Mouse (Mus musculus) fat pad, adult 2 months (tissue): Measurements from ENCODE around the gene Pcx.

Experiments
- DNase-seq: peaks from one replicate; pipeline ENCODE4 v3.0.0-alpha.2; 2011; ENCODE audit warnings: low read depth, low spot score; ENCODE audit errors: extremely low read depth

Pcx gene

GRCm38 (mm10) chr19:4547801-4548200, 37.5 kb downstream of the Pcx start:
- no peak for DNase-seq

DNA sequence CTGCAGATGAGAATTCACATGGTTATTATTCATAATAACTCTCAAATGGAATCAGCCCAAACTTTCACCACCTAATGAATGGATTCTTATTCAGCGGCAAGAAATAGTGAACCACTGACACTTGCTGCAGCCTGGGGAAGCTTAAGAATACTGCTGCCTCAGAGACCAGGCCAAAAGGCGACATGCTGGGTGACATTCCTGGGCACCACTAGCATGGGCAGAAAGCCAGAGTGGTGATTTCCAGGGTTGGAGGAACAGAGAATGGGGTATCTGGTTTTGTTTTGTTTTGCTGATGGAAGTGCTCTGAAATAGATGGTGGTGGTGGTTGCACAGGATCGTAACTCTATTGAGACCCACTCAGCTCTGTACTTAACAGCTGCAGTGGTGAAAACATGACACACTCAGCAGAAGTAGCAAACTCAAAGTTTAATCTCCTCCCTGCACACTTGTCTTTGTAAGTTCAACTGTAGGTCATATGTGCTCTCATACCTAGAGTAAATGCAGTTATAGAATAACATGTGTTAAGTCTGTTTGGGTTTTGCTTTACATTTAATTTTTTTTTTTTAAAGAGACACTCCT, 38.1 kb downstream of the Pcx start:
- DNase-seq, result no peak

GRCm38 (mm10) chr19:4554248-4554647, 44.0 kb downstream of the Pcx start:
- DNase-seq, result no peak

DNA sequence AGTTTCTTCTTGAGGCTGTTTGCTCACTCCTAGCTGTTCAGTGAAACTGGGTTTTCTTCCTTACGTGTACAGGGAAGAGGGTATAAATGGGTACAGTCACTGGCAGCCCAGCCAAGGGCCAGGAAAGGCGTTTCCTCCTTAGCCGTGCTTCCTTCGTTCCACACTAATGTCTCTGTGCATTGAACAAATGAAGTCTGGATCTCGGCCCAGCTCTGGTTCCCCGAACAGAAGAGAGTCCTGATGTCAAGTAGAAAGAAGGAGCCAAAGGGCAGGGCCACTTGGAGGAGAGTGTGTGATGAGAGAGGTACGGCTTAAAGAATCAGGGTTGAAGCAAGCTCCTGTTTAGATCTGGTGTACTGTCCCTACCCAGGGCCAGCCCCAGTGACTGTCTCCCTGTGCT, 44.8 kb downstream of the Pcx start:
- no peak for DNase-seq

DNA sequence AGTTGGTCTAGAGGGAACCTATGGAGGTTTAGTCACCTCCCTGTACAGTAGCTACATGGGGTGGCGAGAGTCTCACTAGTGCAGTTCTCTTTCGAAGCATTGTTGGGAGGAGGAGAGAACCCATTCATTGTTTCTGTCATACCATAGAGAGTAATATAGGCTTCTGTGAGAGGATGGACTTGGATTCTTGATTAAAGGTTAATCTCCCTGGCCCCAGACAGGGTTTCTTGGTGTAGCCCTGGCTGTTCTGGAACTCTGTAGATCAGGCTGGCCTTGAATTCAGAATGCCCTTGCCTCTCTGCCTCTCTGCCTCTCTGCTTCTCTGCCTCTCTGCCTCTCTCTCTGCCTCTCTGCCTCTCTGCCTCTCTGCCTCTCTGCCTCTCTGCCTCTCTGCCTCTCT, 46.5 kb downstream of the Pcx start:
- no peak for DNase-seq

DNA sequence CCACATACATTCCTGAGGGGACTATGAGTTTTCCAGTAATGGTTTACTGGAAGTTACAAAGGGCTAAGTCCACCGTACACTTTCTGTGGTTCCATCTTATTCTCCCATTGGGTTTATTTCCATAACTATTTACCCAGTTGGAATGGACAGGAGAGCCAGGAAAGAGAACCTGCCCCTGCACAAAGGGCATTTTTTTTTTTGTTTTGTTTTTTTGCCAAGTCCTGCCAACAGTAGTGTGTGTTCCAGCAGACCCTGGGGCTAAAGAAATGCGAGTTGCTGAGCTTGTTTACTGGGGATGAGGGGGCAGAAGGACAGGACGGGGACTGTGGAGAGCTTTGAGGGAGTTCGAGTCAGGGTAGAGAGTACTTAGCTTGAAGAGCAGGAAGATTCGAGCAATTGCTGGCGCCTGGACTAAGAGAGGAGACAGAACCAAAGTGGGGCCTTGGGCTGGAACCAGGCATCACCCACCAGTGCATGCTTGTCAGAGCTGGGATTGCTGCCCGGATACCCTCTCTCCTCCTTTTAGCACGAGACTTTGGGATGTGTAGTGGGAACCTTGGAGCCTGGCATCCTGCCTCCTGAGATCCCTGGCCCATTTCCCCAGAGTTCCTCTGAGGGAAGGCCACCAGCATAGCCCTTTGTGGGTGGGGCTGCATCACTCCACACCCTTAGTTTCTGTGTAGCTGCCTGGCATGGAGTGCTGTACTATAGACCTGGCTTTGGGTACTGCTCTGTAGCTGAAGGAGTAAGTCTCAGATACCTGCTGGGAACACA, 47.7 kb downstream of the Pcx start:
- DNase-seq, result no peak

GRCm38 (mm10) chr19:4558570-4558955, 48.3 kb downstream of the Pcx start:
- no peak for DNase-seq

DNA sequence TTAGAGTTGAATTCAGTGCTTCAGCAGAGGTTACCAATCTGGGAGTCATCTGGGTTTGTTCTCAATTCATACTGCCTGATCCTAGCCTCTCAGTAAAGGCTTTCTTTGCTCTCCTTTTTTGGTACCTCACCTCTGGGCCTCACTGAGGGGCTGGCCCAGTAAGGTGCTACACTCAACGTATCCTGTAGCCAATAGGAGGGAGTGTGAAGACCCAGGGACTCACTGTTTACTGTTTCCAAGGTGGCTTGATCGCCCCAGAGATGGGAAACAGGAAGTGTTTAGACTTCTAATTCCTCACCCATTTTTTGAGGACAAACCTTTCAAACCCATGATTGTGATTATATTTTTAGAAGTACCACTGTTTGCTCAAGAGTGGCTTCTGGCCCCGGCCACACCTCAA, 48.7 kb downstream of the Pcx start:
- DNase-seq, result no peak

GRCm38 (mm10) chr19:4559588-4559987, 49.3 kb downstream of the Pcx start:
- no peak for DNase-seq

DNA sequence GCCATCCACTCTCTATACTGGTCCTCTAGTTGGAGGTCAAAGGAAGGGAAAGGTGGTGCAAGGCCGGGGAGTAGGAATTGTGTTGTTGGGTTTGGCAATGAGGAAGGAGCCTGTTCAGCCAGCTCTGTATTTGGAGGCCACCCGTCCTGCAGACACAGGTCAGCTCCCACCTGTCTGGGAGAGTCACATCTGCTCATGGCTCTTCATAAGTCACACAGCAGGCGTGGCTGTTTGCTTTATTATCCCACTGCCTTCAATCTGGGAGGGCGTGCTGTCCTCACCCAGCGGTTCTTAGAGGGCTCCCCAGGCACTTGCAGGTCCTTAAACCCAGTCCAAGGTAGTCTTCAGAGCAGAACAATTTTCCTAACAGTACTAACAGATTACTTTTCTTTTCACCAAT, 49.9 kb downstream of the Pcx start:
- DNase-seq, result no peak

GRCm38 (mm10) chr19:4565678-4566077, 55.4 kb downstream of the Pcx start:
- no peak for DNase-seq

DNA sequence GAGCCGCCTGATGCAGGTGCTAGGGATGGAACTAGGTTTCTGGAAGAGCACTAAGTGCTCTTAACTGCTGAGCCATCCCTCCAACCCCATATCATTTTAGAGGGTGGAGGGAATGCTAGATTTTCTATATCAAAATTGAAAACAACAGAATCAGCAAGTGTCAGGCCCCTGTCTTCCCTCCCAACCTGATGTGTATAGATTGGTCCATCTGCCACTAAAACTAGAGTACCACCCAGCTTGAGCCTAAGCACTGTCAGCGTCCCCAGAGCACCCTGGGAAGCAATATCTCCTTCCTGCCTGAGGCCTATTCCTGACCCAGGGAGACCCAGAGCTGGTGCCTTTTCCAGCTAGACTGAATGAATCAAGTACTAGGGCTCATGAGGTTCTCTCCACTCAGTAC, 56.6 kb downstream of the Pcx start:
- no peak for DNase-seq

DNA sequence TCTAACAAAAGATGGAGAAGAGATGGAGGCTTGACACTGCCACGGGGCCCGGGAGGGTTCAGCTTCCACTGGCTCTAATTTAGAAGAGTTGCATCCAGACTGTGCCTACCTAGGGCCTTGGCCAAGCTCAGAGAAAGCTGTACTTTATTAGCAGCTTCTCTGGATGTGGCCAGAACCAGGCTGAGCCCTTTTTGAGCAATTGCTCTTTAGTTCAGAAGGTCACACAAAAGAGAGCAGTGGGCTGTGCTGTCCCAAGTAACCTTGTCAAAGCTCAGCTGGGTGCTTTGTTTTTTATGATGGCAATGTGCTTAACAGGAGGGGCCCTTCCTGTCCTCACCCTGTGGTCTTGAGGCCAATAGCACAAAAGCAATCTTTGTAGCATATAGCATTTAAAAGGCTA, 57.4 kb downstream of the Pcx start:
- DNase-seq, result no peak

- DNase-seq, result no peak
These were observed 58.6 kb downstream of the Pcx start for GRCm38 (mm10) chr19:4568832-4569231.

DNA sequence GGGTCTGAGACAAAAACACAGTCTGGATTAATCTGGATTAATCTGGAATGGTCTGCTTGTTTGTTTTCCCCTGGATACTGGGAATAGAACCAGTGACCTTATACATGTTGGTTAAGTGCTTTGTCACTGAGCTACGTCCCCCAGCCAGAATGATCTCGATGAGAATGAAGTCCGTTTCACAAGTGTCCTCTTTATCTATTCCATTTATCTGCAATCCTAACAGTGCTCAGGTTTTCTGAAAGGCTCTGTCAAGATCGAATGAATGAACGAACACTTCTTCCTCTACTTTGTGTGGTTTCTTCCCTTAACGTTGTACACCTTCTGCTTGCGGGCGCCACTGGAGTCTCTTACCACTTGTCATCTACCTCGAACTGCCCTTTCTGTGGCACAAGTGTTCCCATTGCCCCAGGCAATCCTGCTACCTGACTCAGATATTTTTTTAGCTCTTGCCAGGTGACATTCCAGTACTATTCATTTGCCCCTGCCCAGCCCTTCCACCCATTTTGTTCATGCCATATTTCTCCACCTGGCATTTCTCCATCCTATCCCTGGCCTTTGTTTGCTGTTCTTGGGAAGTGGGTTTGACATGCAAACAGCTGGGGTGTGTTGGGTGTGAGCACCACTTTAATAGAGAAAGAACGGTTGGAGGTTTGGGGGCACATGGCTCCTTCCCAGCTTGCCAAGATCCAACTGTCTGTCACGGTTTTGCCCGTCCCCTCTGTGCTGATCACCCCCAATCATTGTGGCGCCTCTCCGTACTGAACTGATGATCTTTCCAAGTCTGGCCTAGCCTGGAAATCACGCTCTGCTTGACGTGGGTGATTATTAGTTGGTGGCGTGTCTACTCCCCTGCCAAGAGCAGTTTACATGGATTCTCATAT, 59.3 kb downstream of the Pcx start:
- DNase-seq, result no peak

DNA sequence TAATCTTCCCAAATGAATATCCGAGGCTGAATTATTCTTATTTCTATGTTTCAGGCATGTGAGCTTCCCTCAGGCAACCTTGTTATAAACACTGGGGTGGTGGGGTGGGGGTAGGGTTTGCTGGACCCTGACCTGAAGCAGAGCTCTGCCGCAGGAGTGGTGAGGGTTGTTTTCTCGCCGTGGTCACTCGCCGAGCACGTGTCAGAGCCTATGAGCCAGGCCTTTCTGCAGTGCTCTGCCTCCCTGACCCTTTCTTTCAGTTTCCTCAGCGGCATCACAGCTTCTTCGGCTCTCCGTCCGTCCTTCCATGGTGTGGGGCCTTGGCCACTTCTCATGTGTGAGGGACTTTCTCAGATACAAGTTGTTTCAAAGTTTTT, 60.0 kb downstream of the Pcx start:
- no peak for DNase-seq

DNA sequence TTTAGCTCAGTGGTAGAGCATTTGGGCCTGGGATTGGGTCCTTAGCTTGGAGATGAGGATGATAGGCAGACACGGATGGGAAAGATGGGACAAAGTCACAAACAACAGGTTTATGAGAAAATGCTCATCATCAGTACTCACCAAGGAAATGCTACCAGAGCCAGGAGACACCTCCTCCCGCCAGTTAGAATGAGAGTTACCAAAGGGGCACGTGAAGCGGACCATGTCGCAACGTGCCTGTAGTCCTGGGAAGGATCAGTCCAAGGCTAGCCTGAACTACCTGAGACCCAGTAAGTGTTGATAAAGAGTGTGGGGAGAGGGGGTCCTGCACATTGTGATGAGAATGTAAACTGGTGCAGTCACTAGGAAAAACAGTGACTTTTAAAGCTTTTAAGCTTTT, 60.5 kb downstream of the Pcx start:
- no peak for DNase-seq

DNA sequence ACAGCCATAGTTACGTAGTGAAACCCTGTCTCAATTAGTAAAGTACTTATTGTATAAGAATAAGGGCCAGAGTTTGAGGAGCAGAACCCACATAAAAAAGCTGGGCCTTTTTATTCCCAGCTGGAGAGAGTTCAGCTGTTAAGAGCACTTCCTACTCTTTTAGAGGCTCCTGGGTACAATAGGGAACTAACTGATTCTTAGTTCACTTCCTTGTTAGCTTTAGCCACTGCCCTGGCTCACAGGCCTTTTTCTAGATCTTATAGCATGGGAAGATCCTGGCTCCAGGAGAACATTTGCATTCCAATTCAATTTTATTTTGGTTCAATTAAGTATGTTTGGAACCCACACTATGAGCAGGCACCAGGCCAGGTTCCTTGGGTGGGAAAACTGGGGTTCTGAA, 61.4 kb downstream of the Pcx start:
- DNase-seq, result no peak

DNA sequence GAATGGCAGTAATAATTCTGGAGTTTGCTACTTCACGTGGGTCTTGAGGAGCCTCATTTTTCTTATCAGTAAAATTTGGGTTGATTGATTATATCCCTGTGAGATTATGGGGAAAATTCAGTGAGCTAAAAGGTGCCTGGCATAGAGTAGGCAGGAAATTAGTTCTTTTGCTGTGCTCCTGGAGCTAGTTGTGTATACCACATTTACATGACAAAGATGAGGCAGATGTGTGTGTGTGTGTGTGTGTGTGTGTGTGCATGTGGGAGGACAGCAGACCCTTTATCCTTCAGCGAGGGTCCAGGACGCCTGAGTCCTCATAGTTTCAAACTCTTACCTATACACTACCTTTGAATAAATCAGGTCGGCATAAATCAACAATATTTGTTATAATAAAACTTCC, 61.8 kb downstream of the Pcx start:
- no peak for DNase-seq

DNA sequence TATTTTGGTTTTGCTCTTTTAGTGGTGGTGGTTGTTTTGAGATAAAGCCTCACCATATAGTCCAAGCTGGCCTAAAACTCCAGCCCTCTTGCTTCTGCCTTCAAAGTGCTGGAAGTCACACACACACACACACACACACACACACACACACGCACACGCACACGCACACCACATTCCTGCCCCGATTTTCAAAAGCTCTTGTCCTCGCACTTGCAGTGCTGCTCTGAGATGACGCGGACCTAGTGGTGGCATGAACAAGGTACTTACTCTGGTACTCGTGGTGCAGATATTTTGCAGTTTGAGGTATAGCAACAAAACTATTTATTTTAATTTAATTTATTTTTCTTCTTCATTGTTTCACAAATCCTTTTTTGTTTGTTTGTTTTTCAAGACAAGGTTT, 62.2 kb downstream of the Pcx start:
- no peak for DNase-seq

DNA sequence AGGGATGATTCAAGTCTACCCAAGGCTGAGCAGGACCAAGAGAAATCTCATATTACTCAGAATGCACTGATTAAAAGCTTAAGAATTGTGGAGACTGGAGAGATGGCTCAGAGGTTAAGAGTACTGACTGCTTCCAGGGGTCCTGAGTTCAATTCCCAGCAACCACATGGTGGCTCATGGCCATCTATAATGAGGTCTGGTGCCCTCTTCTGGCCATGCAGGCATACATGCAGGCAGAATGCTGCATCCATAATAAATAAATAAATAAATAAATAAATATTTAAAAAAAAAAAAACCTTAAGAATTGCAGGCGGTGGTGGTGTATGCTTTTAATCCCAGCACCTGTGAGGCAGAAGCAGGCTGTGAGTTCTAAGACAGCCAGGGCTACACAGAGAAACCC, 63.0 kb downstream of the Pcx start:
- no peak for DNase-seq

- no peak for DNase-seq
These were observed 68.5 kb downstream of the Pcx start for GRCm38 (mm10) chr19:4578799-4579198.
